8 mouse cellular contexts compared by ENCODE assay signal in genomic region chr1:126683621-126684445, GRCm38 (mm10).
DNase-seq lines count a peak whose midpoint lies in the region; ATAC-seq lines count a peak whose summit lies in the region.

No protein-coding gene starts in this region.

- ATAC-seq in heart, embryonic 11.5 days (replicated peaks; ENCODE audit: insufficient number of reproducible peaks, low FRiP score, low TSS enrichment), result peak; percentile 58; the same call in 1 of the 2 replicates
- ATAC-seq in kidney, embryonic 15.5 days (replicated peaks; ENCODE audit: low FRiP score), result 0 out of 2 replicates have a peak, but pooled peaks have one; percentile 43
- ATAC-seq in limb, embryonic 13.5 days (ENCODE audit: low FRiP score, low read depth), result peak; percentile 74
- no peak for ATAC-seq in megakaryocyte-erythroid progenitor cell, adult 5-6 weeks (replicated peaks; ENCODE audit: low FRiP score, low TSS enrichment, poor library complexity, severe bottlenecking)

- H3K4me2 ChIP-seq in heart, embryonic 11.5 days, result 0 out of 2 replicates have a peak overlapping the region, but pooled peaks have one; percentile 14
- H3K4me2 ChIP-seq in kidney, embryonic 15.5 days, result peak overlapping the region; percentile 27; the same call in 1 of the 2 replicates
- H3K4me2 ChIP-seq in limb, embryonic 13.5 days (replicated peaks), result peak overlapping the region; percentile 53

- H3K27me3 ChIP-seq in heart, embryonic 11.5 days (ENCODE audit: control insufficient read depth, insufficient read depth, low read length), result no peaks in the 10 kb centered on the region
- H3K27me3 ChIP-seq in kidney, embryonic 15.5 days, result no peaks in the 10 kb centered on the region
- H3K27me3 ChIP-seq in limb, embryonic 13.5 days, result no peaks in the 10 kb centered on the region

- H3K27ac ChIP-seq in heart, embryonic 11.5 days (ENCODE audit: low read depth, low read length), result no peak overlapping the region
- peak overlapping the region; percentile 74 for H3K27ac ChIP-seq in kidney, embryonic 15.5 days
- peak overlapping the region; percentile 88 for H3K27ac ChIP-seq in limb, embryonic 13.5 days

- H3K9ac ChIP-seq in heart, embryonic 11.5 days (ENCODE audit: low read depth, low read length), result no peak overlapping the region
- H3K9ac ChIP-seq in kidney, embryonic 15.5 days, result no peak overlapping the region
- H3K9ac ChIP-seq in limb, embryonic 13.5 days, result no peak overlapping the region

- 34% methylated on average over 11 of the region's 11 CpGs for WGBS in heart, embryonic 11.5 days (ENCODE audit: insufficient replicate concordance)
- WGBS in kidney, embryonic 15.5 days, result 43% methylated on average over 11 of the region's 11 CpGs
- 14% methylated on average over 11 of the region's 11 CpGs for WGBS in limb, embryonic 13.5 days

- H3K9me3 ChIP-seq in heart, embryonic 11.5 days (replicated peaks; ENCODE audit: control insufficient read depth, low read length), result no peaks in the 10 kb centered on the region
- H3K9me3 ChIP-seq in kidney, embryonic 15.5 days (replicated peaks), result no peaks in the 10 kb centered on the region
- H3K9me3 ChIP-seq in limb, embryonic 13.5 days, result no peaks in the 10 kb centered on the region

- H3K36me3 ChIP-seq in heart, embryonic 11.5 days (ENCODE audit: control insufficient read depth, insufficient read depth, low read length), result no peaks in the 10 kb centered on the region
- H3K36me3 ChIP-seq in kidney, embryonic 15.5 days, result no peaks in the 10 kb centered on the region
- no peaks in the 10 kb centered on the region for H3K36me3 ChIP-seq in limb, embryonic 13.5 days

- DNase-seq in embryo, embryonic 11 days, result peak; percentile 40
- no peak for DNase-seq in embryo, embryonic 9.5 days (ENCODE audit: extremely low spot score)
- DNase-seq in fibroblast of lung, adult 2 months (ENCODE audit: low read depth), result peak; percentile 21
- peak; percentile 25 for DNase-seq in ovary, postnatal 10 days (ENCODE audit: low spot score)

- H3K4me3 ChIP-seq in heart, embryonic 11.5 days (ENCODE audit: low read depth, low read length), result no peak overlapping the region
- H3K4me3 ChIP-seq in kidney, embryonic 15.5 days (replicated peaks), result no peak overlapping the region
- H3K4me3 ChIP-seq in limb, embryonic 13.5 days, result no peak overlapping the region

- peaks cover 15% of the 10 kb centered on the region for H3K4me1 ChIP-seq in heart, embryonic 11.5 days (ENCODE audit: control insufficient read depth, insufficient read depth, low read length)
- H3K4me1 ChIP-seq in kidney, embryonic 15.5 days, result peaks cover 9% of the 10 kb centered on the region
- H3K4me1 ChIP-seq in limb, embryonic 13.5 days, result peaks cover 36% of the 10 kb centered on the region
